Mouse (Mus musculus) midbrain, embryonic 13.5 days (tissue): ENCODE data around the gene Cd40. TPM values are rescaled to one million over a fixed set of nuclear protein-coding genes. Genes with fewer than 3 reads are reported as not detected.

Experiments used
- ATAC-seq: fragments of 200-750 bp; cut with Nextera tagmentation; 2 replicates; pipeline ENCODE4 v1.8.0; 2017; ENCODE audit warnings: mild to moderate bottlenecking, moderate TSS enrichment, moderate library complexity
- H3K27ac ChIP-seq: fragments of 300-500 bp; sonication (generic); 2 replicates; pipeline ENCODE4 v1.5.1; 2015; ENCODE audit warnings: inconsistent platforms, mild to moderate bottlenecking, moderate library complexity
- H3K27me3 ChIP-seq: fragments of 300-500 bp; sonication (generic); 2 replicates; pipeline ENCODE4 v1.6.1; 2015; ENCODE audit warnings: mild to moderate bottlenecking, inconsistent platforms
- H3K36me3 ChIP-seq: fragments of 300-500 bp; sonication (generic); 2 replicates; pipeline ENCODE4 v1.6.1; 2015; ENCODE audit warnings: mild to moderate bottlenecking, inconsistent platforms
- H3K4me1 ChIP-seq: fragments of 300-500 bp; sonication (generic); replicated peaks from 2 replicates; pipeline ENCODE4 v1.6.1; 2015; ENCODE audit warnings: inconsistent platforms
- H3K4me2 ChIP-seq: fragments of 300-500 bp; sonication (generic); replicated peaks from 2 replicates; pipeline ENCODE4 v1.6.1; 2015; ENCODE audit warnings: moderate library complexity, mild to moderate bottlenecking, inconsistent platforms
- H3K4me3 ChIP-seq: fragments of 300-500 bp; sonication (generic); replicated peaks from 2 replicates; pipeline ENCODE4 v1.5.1; 2015; ENCODE audit warnings: mild to moderate bottlenecking, inconsistent platforms
- H3K9ac ChIP-seq: fragments of 300-500 bp; sonication (generic); replicated peaks from 2 replicates; pipeline ENCODE4 v1.6.1; 2015; ENCODE audit warnings: mild to moderate bottlenecking, inconsistent platforms
- H3K9me3 ChIP-seq: fragments of 300-500 bp; sonication (generic); 2 replicates; pipeline ENCODE4 v1.6.1; 2016; ENCODE audit warnings: mild to moderate bottlenecking, inconsistent platforms
- WGBS: fragments of 180-500 bp; shearing (Covaris S2); methylation state at CpG from one replicate; pipeline ENCODE4 v1.1.7; 2015; 5-methylcytosine and 5-hydroxymethylcytosine counted together
- polyA plus RNA-seq: library from polyadenylated mRNA; unstranded; fragments of >200 nt; fragmentation: Nextera tagmentation; extraction: Ambion mirVana; gene quantifications from 2 replicates; pipeline ENCODE4 v1.2.1, GENCODE M21; 2015

Gene Cd40
- polyA plus RNA-seq, 1 experiment from 2014 or later, result 7.6 TPM

DNA sequence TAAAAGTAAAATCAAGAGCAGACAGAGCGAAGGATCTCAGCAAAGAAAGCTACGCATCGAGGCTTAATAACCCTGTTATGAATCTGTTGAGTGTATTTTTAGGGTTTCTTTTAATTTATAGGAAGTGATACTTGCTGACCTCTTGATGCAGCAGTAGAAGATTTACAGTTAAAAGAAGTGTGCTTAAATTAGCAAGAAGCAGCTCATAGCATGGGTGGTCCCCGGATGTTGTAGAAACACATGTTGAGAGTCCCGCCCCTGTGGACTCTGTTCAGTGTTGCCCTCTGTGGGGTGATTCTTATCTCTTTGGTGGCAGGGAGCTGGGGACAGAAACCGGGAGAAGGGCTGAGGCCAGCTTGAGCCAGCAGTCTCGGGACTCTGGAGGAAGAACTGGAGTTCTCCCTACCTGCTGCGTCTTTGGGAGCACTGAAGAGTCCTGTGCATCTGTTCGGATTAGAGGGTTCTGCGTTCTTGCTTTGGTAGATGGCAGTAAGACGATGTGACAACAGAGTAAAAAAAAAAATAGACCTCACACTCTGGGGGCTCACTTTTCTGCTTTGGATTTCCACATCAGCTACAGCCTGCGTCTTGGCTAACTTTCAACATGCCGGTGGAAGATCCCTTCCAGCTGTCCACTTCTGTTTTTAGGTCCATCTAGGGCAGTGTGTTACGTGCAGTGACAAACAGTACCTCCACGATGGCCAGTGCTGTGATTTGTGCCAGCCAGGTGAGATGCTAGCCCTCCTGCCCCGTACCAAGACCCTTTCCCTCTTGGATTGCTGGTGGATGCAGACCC, 6.4 kb downstream of the Cd40 start:
- no peak overlapping the region for H3K4me2 ChIP-seq
- no peaks in the 10 kb centered on the region for H3K36me3 ChIP-seq
- H3K4me1 ChIP-seq, result peaks cover 10% of the 10 kb centered on the region; the same call in 1 of the 2 replicates
- no peak overlapping the region for H3K9ac ChIP-seq
- no peak for ATAC-seq
- H3K4me3 ChIP-seq, result no peak overlapping the region
- no peaks in the 10 kb centered on the region for H3K9me3 ChIP-seq
- H3K27me3 ChIP-seq, result peaks cover 2% of the 10 kb centered on the region; the same call in 1 of the 2 replicates
- no peak overlapping the region for H3K27ac ChIP-seq
- WGBS, result 87% methylated on average over 16 of the region's 16 CpGs

DNA sequence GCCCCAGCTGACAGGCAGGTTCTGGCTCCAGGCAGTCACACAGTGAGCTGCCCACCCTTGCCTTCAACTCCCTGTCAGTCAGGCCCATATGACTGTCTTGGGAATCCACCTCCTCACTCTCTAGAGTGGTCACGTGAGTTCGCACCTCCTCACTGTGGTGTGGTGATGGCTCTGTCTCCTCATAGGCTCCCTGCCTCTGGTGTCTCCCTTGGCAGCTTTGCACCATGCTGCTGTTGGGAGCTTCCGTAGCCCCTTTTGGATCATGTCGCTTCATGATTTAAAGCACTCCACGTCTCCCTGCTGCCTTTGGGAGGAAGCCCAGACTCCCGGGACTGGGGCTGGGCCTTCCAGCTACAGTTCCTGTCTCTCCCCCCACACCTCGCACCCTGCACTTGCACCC, 9.1 kb downstream of the Cd40 start:
- no peak overlapping the region for H3K4me3 ChIP-seq
- H3K9ac ChIP-seq, result no peak overlapping the region
- H3K4me1 ChIP-seq, result 0 out of 2 replicates have a peak, but pooled peaks cover 5% of the 10 kb centered on the region
- no peaks in the 10 kb centered on the region for H3K9me3 ChIP-seq
- no peak overlapping the region for H3K27ac ChIP-seq
- H3K36me3 ChIP-seq, result no peaks in the 10 kb centered on the region
- H3K4me2 ChIP-seq, result no peak overlapping the region
- peaks cover 2% of the 10 kb centered on the region; the same call in 1 of the 2 replicates for H3K27me3 ChIP-seq
- 66% methylated on average over 7 of the region's 7 CpGs for WGBS
- ATAC-seq, result 0 out of 2 replicates have a peak, but pooled peaks have one; percentile 24

DNA sequence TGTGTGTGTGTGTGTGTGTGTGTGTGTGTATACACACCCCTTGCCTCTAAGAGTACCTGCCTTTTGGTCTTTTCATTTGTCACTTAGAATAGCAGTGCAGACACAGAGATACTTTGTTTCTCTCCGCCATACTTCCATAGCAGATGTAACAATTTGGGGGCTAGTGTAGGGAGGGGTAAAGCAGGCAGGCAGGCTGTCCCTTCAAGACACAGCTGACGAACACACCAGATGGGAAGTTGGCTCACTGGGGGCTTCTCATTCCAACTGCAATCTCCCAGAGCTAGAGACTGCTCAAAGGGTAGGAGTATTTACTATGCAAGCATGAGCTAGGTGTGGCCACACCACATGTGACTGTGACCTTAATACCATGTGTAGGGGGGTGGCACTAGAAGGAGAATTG, 13.4 kb downstream of the Cd40 start:
- peaks cover 33% of the 10 kb centered on the region for H3K27me3 ChIP-seq
- no peak overlapping the region for H3K27ac ChIP-seq
- no peak for ATAC-seq
- H3K4me2 ChIP-seq, result no peak overlapping the region
- peaks cover 21% of the 10 kb centered on the region for H3K4me1 ChIP-seq
- H3K36me3 ChIP-seq, result no peaks in the 10 kb centered on the region
- no peak overlapping the region for H3K9ac ChIP-seq
- WGBS, result 82% methylated on average over 2 of the region's 2 CpGs
- no peaks in the 10 kb centered on the region for H3K9me3 ChIP-seq
- no peak overlapping the region for H3K4me3 ChIP-seq

DNA sequence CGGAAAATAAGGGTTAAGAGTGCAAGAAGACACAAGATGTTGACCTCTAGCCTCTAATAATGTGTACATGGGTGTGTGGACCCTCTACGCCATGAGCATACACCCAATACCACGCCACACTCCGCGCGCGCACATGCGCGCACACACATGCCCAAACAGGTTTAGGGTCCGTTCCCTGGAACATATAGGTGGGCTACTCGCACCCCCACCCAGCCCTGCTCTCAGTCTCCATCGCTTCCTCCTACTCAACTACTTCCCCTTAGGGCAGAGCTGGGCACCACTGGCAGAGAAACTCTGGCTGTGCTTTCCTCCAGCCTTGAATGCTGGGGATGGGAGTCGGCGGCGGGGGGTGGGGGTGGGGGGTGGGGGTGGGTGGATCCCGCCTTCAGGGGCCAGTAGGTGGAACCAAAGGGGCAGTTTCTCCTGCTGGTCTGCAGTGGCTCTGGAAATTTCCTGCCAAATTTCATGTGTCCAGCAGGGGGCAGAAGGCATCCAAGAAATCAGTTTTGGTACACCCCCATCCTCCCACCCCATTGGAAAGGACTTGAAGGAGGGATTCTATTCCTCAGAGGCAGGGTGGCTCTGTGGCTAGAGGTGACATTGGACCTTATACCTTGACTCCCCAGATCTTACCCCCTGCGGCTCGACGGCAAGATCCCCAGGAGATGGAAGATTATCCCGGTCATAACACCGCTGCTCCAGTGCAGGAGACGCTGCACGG, 14.8 kb downstream of the Cd40 start:
- Histone ChIP-seq H3K4me2 (peak overlapping the region; percentile 32), H3K4me3 (no peak overlapping the region), H3K36me3 (no peaks in the 10 kb centered on the region), H3K27me3 (peaks cover 40% of the 10 kb centered on the region), H3K9ac (peak overlapping the region; percentile 20; the same call in 1 of the 2 replicates), H3K27ac (no peak overlapping the region), H3K9me3 (no peaks in the 10 kb centered on the region), H3K4me1 (peaks cover 21% of the 10 kb centered on the region)
- WGBS, result 22% methylated on average over 21 of the region's 23 CpGs
- peak; percentile 51; the same call in 1 of the 2 replicates for ATAC-seq

DNA sequence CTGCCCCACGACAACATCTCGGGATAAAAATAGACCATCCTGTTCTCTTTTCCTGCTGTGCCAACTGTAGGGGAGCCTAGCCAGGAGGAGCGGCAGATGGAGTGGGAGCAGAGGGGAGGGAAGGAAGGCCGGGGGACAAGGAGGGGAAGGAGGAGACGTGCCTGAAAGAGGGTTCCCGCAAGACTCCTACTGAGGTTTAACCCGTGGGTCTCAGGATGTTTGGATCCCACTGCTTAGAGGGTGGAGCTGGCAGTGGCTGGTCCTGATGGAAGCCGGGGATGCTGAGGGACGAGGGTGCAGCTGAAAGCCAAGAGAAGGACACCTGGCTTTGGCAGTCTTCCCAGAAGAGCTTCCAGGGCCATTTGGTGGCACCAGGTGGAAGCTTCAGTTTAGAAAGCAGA, 18.0 kb downstream of the Cd40 start:
- Histone ChIP-seq H3K27ac (no peak overlapping the region), H3K9me3 (no peaks in the 10 kb centered on the region), H3K9ac (no peak overlapping the region), H3K4me2 (no peak overlapping the region), H3K27me3 (peaks cover 51% of the 10 kb centered on the region), H3K4me1 (peaks cover 43% of the 10 kb centered on the region), H3K4me3 (no peak overlapping the region), H3K36me3 (no peaks in the 10 kb centered on the region)
- no peak for ATAC-seq
- WGBS, result 27% methylated on average over 9 of the region's 9 CpGs

DNA sequence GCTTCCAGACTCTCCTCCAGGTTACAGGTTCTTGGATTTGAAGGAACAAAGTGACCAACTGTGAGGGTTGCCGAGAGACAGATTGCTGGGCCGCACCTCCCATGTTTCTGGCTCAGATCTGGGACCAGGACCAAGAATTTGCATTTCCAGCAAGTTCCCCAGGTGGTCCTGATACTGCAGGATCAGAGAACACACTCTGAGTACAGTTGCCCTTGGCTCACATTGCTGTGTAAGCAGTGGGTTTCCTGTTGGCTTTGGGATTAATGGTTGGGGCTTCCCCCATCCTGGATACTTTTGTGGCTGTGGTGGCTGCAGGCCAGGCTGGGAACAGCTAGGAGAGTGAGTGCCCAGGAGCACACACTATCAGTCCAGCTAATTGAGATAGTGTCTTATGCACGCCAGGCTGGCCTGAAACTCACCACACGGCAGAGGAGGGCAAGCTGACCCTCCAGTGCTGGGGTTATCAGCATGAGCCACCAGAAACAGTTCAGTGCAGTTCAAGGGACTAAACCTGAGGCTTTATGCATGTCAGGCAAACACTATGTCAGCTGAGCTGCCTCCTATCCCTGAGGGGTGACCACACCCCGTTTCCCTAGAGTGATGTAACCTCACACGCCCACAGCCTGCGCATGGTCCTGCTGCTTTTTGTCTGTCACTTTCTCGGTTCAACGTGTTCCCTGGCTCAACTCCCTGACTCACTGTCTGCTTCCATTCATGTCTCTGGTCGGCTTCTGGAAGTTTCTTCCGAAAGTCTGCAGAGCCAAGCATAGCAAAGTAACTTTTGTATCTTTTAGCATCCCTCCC, 18.9 kb downstream of the Cd40 start:
- no peaks in the 10 kb centered on the region for H3K9me3 ChIP-seq
- WGBS, result 55% methylated on average over 11 of the region's 11 CpGs
- H3K27ac ChIP-seq, result no peak overlapping the region
- peaks cover 52% of the 10 kb centered on the region for H3K4me1 ChIP-seq
- H3K4me2 ChIP-seq, result no peak overlapping the region
- no peak overlapping the region for H3K9ac ChIP-seq
- peaks cover 57% of the 10 kb centered on the region for H3K27me3 ChIP-seq
- no peaks in the 10 kb centered on the region for H3K36me3 ChIP-seq
- no peak overlapping the region for H3K4me3 ChIP-seq
- ATAC-seq, result no peak

DNA sequence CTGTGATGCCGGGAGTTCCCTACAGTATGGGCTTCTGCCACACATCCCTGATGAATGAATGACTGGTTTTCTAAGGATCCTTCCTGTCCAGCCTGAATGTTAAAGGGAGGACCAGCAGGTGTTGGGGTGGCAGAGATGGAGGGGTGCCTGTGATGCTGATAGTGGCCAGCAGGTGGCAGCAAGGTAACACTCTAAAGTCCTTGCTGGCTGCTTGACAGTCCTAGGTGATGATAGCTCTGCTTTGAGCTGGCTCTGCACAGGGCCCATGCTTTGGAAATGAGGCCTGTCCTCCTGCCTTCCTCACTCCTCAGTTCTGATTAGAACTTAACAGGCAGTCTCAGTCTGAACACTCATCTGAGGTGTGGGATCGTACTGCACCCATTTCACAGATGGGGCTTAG, 19.5 kb downstream of the Cd40 start:
- Histone ChIP-seq H3K4me1 (peaks cover 55% of the 10 kb centered on the region), H3K4me2 (no peak overlapping the region), H3K27ac (no peak overlapping the region), H3K36me3 (no peaks in the 10 kb centered on the region), H3K4me3 (no peak overlapping the region), H3K9me3 (no peaks in the 10 kb centered on the region), H3K27me3 (peaks cover 56% of the 10 kb centered on the region), H3K9ac (no peak overlapping the region)
- ATAC-seq, result 0 out of 2 replicates have a peak, but pooled peaks have one; percentile 28
- WGBS, result 46% methylated on average over 2 of the region's 2 CpGs

DNA sequence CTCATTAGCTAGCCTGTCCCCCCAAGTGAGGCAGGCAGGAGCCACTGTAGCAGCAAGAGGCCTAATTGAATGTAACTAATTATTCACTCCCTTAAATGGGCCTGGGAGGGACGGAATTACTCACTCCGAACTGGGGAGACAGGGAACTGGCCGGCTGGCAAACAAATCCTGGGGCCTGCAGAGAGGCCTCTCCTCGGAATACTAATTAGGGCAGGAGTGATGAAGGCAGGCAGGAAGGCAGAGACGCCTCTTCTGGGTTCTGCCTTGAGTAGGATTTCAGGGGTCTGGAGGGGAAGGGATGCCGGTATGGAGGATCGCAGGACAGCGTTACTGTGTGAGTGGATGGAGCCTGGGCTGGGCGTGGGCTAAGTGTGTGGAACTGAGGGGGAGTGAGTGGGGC, 21.6 kb downstream of the Cd40 start:
- H3K27ac ChIP-seq, result peak overlapping the region; percentile 54; the same call in 1 of the 2 replicates
- 0 out of 2 replicates have a peak overlapping the region, but pooled peaks have one; percentile 24 for H3K9ac ChIP-seq
- H3K36me3 ChIP-seq, result no peaks in the 10 kb centered on the region
- peaks cover 61% of the 10 kb centered on the region for H3K4me1 ChIP-seq
- H3K4me2 ChIP-seq, result peak overlapping the region; percentile 26
- H3K4me3 ChIP-seq, result no peak overlapping the region
- peak; percentile 67 for ATAC-seq
- no peaks in the 10 kb centered on the region for H3K9me3 ChIP-seq
- peaks cover 57% of the 10 kb centered on the region for H3K27me3 ChIP-seq
- WGBS, result 3% methylated on average over 9 of the region's 9 CpGs

DNA sequence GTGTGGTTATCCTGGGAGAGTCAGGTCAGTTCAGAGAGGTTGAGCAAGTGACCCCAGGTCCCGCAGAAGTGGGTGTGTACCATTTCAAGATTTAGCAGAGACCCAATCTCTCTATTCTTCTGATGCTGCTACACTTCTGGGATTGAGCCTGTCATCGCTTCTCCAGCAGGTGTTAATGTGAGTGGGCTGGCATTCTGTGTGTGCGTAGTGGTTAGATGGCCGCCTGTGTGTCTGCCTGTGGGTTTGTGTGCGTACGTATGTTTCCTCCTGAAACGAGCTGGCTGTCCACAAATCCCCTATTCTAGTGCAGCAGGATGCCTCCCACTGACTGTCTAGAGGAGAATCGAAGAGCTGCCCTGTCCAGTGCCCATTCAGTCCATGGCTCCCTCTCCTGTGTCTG, 22.6 kb downstream of the Cd40 start:
- Histone ChIP-seq H3K27ac (no peak overlapping the region), H3K4me1 (peaks cover 60% of the 10 kb centered on the region), H3K4me2 (no peak overlapping the region), H3K9me3 (no peaks in the 10 kb centered on the region), H3K4me3 (no peak overlapping the region), H3K9ac (no peak overlapping the region), H3K36me3 (no peaks in the 10 kb centered on the region), H3K27me3 (peaks cover 51% of the 10 kb centered on the region)
- no peak for ATAC-seq
- WGBS, result 62% methylated on average over 8 of the region's 8 CpGs

DNA sequence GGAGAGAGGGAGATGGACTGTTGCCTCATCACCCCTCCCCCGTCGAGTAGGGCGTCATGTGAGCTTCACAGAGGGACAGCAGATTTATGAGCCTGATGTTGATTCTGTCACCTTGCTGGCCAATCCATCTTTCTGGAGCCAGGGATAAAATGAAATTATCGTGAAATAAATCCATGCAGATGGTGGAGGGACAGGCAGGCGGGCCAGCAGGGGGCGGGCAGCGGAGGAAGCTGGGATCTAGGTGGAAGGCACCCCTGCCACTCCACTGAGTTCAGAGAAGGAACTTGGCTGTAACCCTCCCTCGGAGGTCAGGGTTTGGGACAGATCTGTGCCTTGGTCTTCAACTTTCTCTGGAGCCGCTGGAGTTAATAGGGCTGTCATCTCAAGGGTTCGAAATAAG, 23.2 kb downstream of the Cd40 start:
- no peaks in the 10 kb centered on the region for H3K9me3 ChIP-seq
- no peak overlapping the region for H3K4me3 ChIP-seq
- no peak overlapping the region for H3K4me2 ChIP-seq
- whole genome bisulfite sequencing, result 30% methylated on average over 10 of the region's 10 CpGs
- no peak overlapping the region for H3K9ac ChIP-seq
- ATAC-seq, result no peak
- no peak overlapping the region for H3K27ac ChIP-seq
- no peaks in the 10 kb centered on the region for H3K36me3 ChIP-seq
- peaks cover 45% of the 10 kb centered on the region for H3K27me3 ChIP-seq
- peaks cover 56% of the 10 kb centered on the region for H3K4me1 ChIP-seq

DNA sequence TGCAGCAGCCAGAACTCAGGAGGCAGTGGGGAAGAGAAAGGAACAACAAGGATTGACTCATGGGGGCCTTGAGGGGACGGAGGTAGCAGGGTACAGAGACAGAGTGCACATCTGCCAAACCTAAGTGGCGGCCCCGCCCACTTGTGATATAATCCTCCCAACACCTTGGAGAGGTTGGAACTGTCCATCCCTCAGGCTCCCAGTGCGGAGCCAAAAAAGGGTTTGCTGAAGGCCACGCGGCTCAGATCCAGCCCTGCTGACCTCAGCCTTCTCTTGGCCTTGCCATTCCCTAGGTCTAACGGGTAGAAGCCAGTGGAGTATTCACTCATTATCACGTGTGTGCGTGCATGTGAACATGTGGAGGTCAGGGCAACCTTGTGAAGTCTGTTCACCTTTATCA, 25.2 kb downstream of the Cd40 start:
- Histone ChIP-seq H3K27ac (no peak overlapping the region), H3K4me1 (peaks cover 56% of the 10 kb centered on the region), H3K4me2 (no peak overlapping the region), H3K36me3 (no peaks in the 10 kb centered on the region), H3K9ac (no peak overlapping the region), H3K4me3 (no peak overlapping the region), H3K27me3 (peaks cover 36% of the 10 kb centered on the region), H3K9me3 (no peaks in the 10 kb centered on the region)
- 28% methylated on average over 9 of the region's 9 CpGs for WGBS
- no peak for ATAC-seq

DNA sequence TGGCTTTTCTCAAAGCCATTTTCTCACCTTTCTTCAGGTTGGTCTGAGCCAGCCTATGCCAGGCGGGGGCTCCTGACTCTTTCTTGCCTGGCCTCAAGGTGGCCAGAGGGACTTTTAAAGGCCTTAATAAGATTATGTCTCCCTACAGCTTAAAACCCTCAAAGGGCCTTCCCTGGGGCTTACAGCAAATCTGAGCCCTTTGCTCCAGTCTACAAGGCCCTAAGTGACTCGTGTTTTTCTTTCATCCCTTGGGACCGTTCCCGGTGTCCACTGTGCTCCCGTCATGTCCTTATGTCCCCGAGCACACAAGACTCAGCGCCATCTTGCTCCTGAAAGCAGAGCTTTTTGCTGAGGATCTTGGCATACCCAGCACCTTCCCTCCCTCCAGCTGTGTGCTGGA, 25.8 kb downstream of the Cd40 start:
- Histone ChIP-seq H3K36me3 (no peaks in the 10 kb centered on the region), H3K4me3 (no peak overlapping the region), H3K4me1 (peaks cover 56% of the 10 kb centered on the region), H3K4me2 (no peak overlapping the region), H3K9ac (no peak overlapping the region), H3K9me3 (no peaks in the 10 kb centered on the region), H3K27me3 (peaks cover 37% of the 10 kb centered on the region), H3K27ac (no peak overlapping the region)
- 16% methylated on average over 7 of the region's 7 CpGs for WGBS
- no peak for ATAC-seq
